Mouse (Mus musculus) forelimb bud, embryonic 11.5 days (tissue): ENCODE measurements at regions not wholly inside any gene's neighbourhood (a gene's known extent, or its start where the extent isn't known, plus 50 kb on each side); places are given as distances from the start of the nearest gene placed in this dataset.
A peak's percentile ranks its signal among the peaks of the same experiment; 100 is the strongest.
"Not testable (repeated sequence)": the region's sequence is repeated elsewhere in the genome, so short reads cannot be mapped to it uniquely, and the experiment has no call there.

Experiments used
- DNase-seq: peaks from one replicate; pipeline ENCODE4 v3.0.0-alpha.2; 2012; ENCODE audit warnings: low read depth, low spot score

- not testable (repeated sequence) for DNase-seq
These were observed 57.0 kb upstream of the Egfem1 start for GRCm38 (mm10) chr3:29024851-29025250.

GRCm38 (mm10) chr3:29027726-29028125 is 54.1 kb upstream of the Egfem1 start:
- no peak for DNase-seq

- no peak for DNase-seq
These were observed 51.0 kb upstream of the Egfem1 start for GRCm38 (mm10) chr3:29030791-29031190.

- DNase-seq, result peak; percentile 31
These were observed 50.0 kb upstream of the Egfem1 start for GRCm38 (mm10) chr3:29031811-29032210.
